Mouse (Mus musculus) forebrain, embryonic 13.5 days (tissue): ENCODE results near the gene Ciao2b. TPM values are rescaled to one million over a fixed set of nuclear protein-coding genes. Genes with fewer than 3 reads are reported as not detected.

ENCODE experiments used
- ATAC-seq: fragments of 200-750 bp; cut with Nextera tagmentation; 2 replicates; pipeline ENCODE4 v1.8.0; 2017
- H3K27ac ChIP-seq: fragments of 300-500 bp; sonication (generic); 2 replicates; pipeline ENCODE4 v1.5.1; 2015; ENCODE audit warnings: inconsistent platforms, mild to moderate bottlenecking, moderate library complexity
- H3K27me3 ChIP-seq: fragments of 300-500 bp; sonication (generic); 2 replicates; pipeline ENCODE4 v1.6.1; 2015; ENCODE audit warnings: mild to moderate bottlenecking, inconsistent platforms
- H3K36me3 ChIP-seq: fragments of 300-500 bp; sonication (generic); 2 replicates; pipeline ENCODE4 v1.6.1; 2015; ENCODE audit warnings: mild to moderate bottlenecking, inconsistent platforms; ENCODE audit not compliant: poor library complexity, severe bottlenecking
- H3K4me1 ChIP-seq: fragments of 300-500 bp; sonication (generic); 2 replicates; pipeline ENCODE4 v1.6.1; 2015; ENCODE audit warnings: inconsistent platforms
- H3K4me2 ChIP-seq: fragments of 300-500 bp; sonication (generic); 2 replicates; pipeline ENCODE4 v1.6.1; 2015; ENCODE audit warnings: inconsistent platforms, mild to moderate bottlenecking, moderate library complexity
- H3K4me3 ChIP-seq: fragments of 300-500 bp; sonication (generic); 2 replicates; pipeline ENCODE4 v1.5.1; 2015; ENCODE audit warnings: mild to moderate bottlenecking, inconsistent platforms
- H3K9ac ChIP-seq: fragments of 300-500 bp; sonication (generic); 2 replicates; pipeline ENCODE4 v1.6.1; 2015; ENCODE audit warnings: mild to moderate bottlenecking, inconsistent platforms
- H3K9me3 ChIP-seq: fragments of 300-500 bp; sonication (generic); replicated peaks from 2 replicates; pipeline ENCODE4 v1.6.1; 2016; ENCODE audit warnings: inconsistent platforms
- WGBS: fragments of 180-500 bp; shearing (Covaris S2); methylation state at CpG from one replicate; pipeline ENCODE4 v1.1.7; 2015; 5-methylcytosine and 5-hydroxymethylcytosine counted together
- polyA plus RNA-seq: library from polyadenylated mRNA; unstranded; fragments of >200 nt; fragmentation: Nextera tagmentation; extraction: Ambion mirVana; gene quantifications from 2 replicates; pipeline ENCODE4 v1.2.1, GENCODE M21; 2015

Gene Ciao2b
- polyA plus RNA-seq, 1 experiment from 2014 or later: 149 TPM

- ATAC-seq: no peak
- Histone ChIP-seq H3K4me1 (peaks cover 8% of the 10 kb centered on the region), H3K9me3 (no peaks in the 10 kb centered on the region), H3K27me3 (no peaks in the 10 kb centered on the region), H3K36me3 (peaks cover 30% of the 10 kb centered on the region), H3K4me3 (no peak overlapping the region), H3K4me2 (no peak overlapping the region), H3K9ac (no peak overlapping the region), H3K27ac (no peak overlapping the region)
- WGBS: 95% methylated on average over 19 of the region's 19 CpGs
Measured at GRCm38 (mm10) chr8:104594611-104595362, 47.0 kb downstream of the Ciao2b start.

GRCm38 (mm10) chr8:104593536-104594325, 48.0 kb downstream of the Ciao2b start:
- Histone ChIP-seq H3K9me3 (no peaks in the 10 kb centered on the region), H3K4me3 (no peak overlapping the region), H3K4me1 (peaks cover 8% of the 10 kb centered on the region), H3K27me3 (no peaks in the 10 kb centered on the region), H3K36me3 (peaks cover 30% of the 10 kb centered on the region), H3K9ac (no peak overlapping the region), H3K4me2 (no peak overlapping the region), H3K27ac (no peak overlapping the region)
- WGBS: 94% methylated on average over 31 of the region's 31 CpGs
- ATAC-seq: no peak

- peak overlapping the region; percentile 79 for H3K4me2 ChIP-seq
- WGBS: 77% methylated on average over 6 of the region's 6 CpGs
- no peak overlapping the region for H3K9ac ChIP-seq
- H3K4me3 ChIP-seq: peak overlapping the region; percentile 61; the same call in 1 of the 2 replicates
- H3K27ac ChIP-seq: no peak overlapping the region
- H3K9me3 ChIP-seq: no peaks in the 10 kb centered on the region
- H3K36me3 ChIP-seq: peaks cover 30% of the 10 kb centered on the region
- H3K4me1 ChIP-seq: peaks cover 8% of the 10 kb centered on the region
- no peaks in the 10 kb centered on the region for H3K27me3 ChIP-seq
- ATAC-seq: no peak
Measured at GRCm38 (mm10) chr8:104592566-104592965, 49.2 kb downstream of the Ciao2b start.

GRCm38 (mm10) chr8:104591856-104592255, 49.9 kb downstream of the Ciao2b start:
- peak overlapping the region; percentile 61 for H3K4me3 ChIP-seq
- 4% methylated on average over 9 of the region's 9 CpGs for WGBS
- H3K27ac ChIP-seq: no peak overlapping the region
- H3K9ac ChIP-seq: peak overlapping the region; percentile 69
- H3K27me3 ChIP-seq: no peaks in the 10 kb centered on the region
- ATAC-seq: no peak
- peaks cover 8% of the 10 kb centered on the region for H3K4me1 ChIP-seq
- H3K9me3 ChIP-seq: no peaks in the 10 kb centered on the region
- H3K4me2 ChIP-seq: peak overlapping the region; percentile 79
- peaks cover 30% of the 10 kb centered on the region for H3K36me3 ChIP-seq

GRCm38 (mm10) chr8:104591133-104591834, 50.5 kb downstream of the Ciao2b start, which contains the start of gene Pdp2:
Pdp2 (plus strand) TSS chr8:104591451.
- no peaks in the 10 kb centered on the region for H3K27me3 ChIP-seq
- peak; percentile 99 for ATAC-seq
- H3K9ac ChIP-seq: peak within 1 kb of the TSS; percentile 69
- peak within 1 kb of the TSS; percentile 61 for H3K4me3 ChIP-seq
- peak within 1 kb of the TSS; percentile 44 for H3K27ac ChIP-seq
- under 1% methylated on average over 44 of the region's 44 CpGs for WGBS
- peaks cover 25% of the 10 kb centered on the region for H3K36me3 ChIP-seq
- no peaks in the 10 kb centered on the region for H3K9me3 ChIP-seq
- H3K4me1 ChIP-seq: peaks cover 8% of the 10 kb centered on the region
- H3K4me2 ChIP-seq: peak within 1 kb of the TSS; percentile 79

- 92% methylated on average over 3 of the region's 3 CpGs for WGBS
- ATAC-seq: no peak
Measured at GRCm38 (mm10) chr8:104590284-104590683, 51.5 kb downstream of the Ciao2b start.

More at GRCm38 (mm10) chr8:104590284-104590683, 51.5 kb downstream of the Ciao2b start:
- H3K9me3 ChIP-seq: 0 out of 2 replicates have a peak, but pooled peaks cover under 1% of the 10 kb centered on the region
- H3K27me3 ChIP-seq: no peaks in the 10 kb centered on the region
- H3K4me2 ChIP-seq: no peak overlapping the region
- peaks cover 8% of the 10 kb centered on the region for H3K4me1 ChIP-seq
- peaks cover 18% of the 10 kb centered on the region for H3K36me3 ChIP-seq
- no peak overlapping the region for H3K9ac ChIP-seq
- no peak overlapping the region for H3K4me3 ChIP-seq
- H3K27ac ChIP-seq: no peak overlapping the region

Other genes with a start within 250 kb of the Ciao2b start
- gene Cmtm4, start 246.2 kb downstream of the Ciao2b start, polyA plus RNA-seq: 2.6 TPM in 2 replicates
- 108 and 109 TPM in 2 replicates for gene Dync1li2, start 198.9 kb downstream of the Ciao2b start, polyA plus RNA-seq
- 0.08 and 0.14 TPM in 2 replicates for gene Terb1, start 132.1 kb downstream of the Ciao2b start, polyA plus RNA-seq
- 113 and 115 TPM in 2 replicates for gene Nae1, start 107.3 kb downstream of the Ciao2b start, polyA plus RNA-seq
- gene Car7, start 107.3 kb downstream of the Ciao2b start, polyA plus RNA-seq: 1.6 and 1.7 TPM in 2 replicates
- gene Pdp2, start 50.5 kb downstream of the Ciao2b start, polyA plus RNA-seq: 15.2 and 17.2 TPM in 2 replicates
- not detected in 2 replicates for gene Cdh16, start 17.6 kb downstream of the Ciao2b start, polyA plus RNA-seq
- 1.3 and 2.4 TPM in 2 replicates for gene Rrad, start 10.6 kb downstream of the Ciao2b start, polyA plus RNA-seq
- gene Ces2a, start 92.0 kb upstream of the Ciao2b start, polyA plus RNA-seq: not detected in 2 replicates
- 0.31 and 0.32 TPM in 2 replicates for gene Ces2b, start 189.6 kb upstream of the Ciao2b start, polyA plus RNA-seq
- gene Ces2c, start 205.1 kb upstream of the Ciao2b start, polyA plus RNA-seq: not detected in 2 replicates